Mouse (Mus musculus) brown adipose tissue, adult 24 weeks (tissue): ENCODE data around the gene Saysd1. TPM values are rescaled to one million over a fixed set of nuclear protein-coding genes. Genes with fewer than 3 reads are reported as not detected.

ENCODE experiments used
- H3K27ac ChIP-seq: fragments of 200-500 bp; replicated peaks from 2 replicates; pipeline ENCODE4 v1.5.1; 2012; ENCODE audit warnings: low read depth, mild to moderate bottlenecking, low read length
- H3K4me1 ChIP-seq: fragments of 200-500 bp; 2 replicates; pipeline ENCODE4 v1.6.1; 2012; ENCODE audit warnings: low read length, mixed read lengths; ENCODE audit not compliant: control insufficient read depth, insufficient read depth, insufficient read length
- H3K4me3 ChIP-seq: fragments of 200-500 bp; 2 replicates; pipeline ENCODE4 v1.5.1; 2012; ENCODE audit warnings: low read depth, mild to moderate bottlenecking, low read length, moderate library complexity; ENCODE audit not compliant: insufficient read depth
- polyA plus RNA-seq: library from polyadenylated mRNA; stranded (reverse); fragments of >200 nt; gene quantifications from 2 replicates; pipeline ENCODE4 v1.2.4, GENCODE M21; 2012; ENCODE audit not compliant: missing spikeins, insufficient read depth, insufficient read length

Saysd1 gene
- polyA plus RNA-seq, 1 experiment = 3.7 TPM

DNA sequence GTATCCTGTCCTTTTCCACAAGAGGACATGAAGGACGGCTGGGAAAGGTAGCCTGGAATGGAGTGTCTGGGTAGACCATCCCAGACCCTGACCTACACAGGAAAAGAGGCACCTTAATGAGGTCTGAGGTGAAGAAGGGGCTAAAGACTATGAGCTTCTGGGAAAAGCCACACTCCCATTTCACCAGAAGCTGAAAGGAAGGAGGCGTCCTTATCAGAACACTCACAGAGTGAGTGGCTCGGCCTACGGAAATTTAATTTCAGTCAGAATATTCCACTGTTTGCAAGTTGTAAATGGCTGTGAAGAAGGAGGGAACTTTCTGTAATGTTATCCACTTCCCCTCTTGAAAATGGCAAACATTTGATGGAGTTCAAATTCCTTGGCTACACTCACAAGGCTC, 34.6 kb upstream of the Saysd1 start:
- H3K27ac ChIP-seq = no peak overlapping the region
- H3K4me1 ChIP-seq = no peaks in the 10 kb centered on the region
- no peak overlapping the region for H3K4me3 ChIP-seq

DNA sequence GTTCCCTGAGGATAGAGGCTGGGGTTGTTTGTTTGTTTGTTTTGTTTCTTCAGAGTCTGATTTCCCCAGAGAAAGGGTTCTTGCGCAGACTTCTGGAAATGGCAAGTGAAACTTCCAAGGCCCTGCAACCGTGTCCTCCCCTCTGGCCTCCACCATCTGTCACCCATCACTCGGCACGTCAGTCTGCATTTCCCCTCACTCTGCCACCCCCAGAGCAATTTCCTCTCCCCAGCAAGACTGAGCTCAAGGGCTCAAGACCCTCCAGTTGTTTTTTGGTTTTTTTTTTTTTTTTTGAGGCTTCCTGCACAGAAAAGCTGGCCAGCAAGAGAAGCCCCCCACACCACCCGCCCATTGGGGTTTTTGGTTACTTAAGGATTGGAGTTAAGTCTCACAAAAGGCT, 34.2 kb upstream of the Saysd1 start:
- no peak overlapping the region for H3K4me3 ChIP-seq
- no peaks in the 10 kb centered on the region for H3K4me1 ChIP-seq
- no peak overlapping the region for H3K27ac ChIP-seq

DNA sequence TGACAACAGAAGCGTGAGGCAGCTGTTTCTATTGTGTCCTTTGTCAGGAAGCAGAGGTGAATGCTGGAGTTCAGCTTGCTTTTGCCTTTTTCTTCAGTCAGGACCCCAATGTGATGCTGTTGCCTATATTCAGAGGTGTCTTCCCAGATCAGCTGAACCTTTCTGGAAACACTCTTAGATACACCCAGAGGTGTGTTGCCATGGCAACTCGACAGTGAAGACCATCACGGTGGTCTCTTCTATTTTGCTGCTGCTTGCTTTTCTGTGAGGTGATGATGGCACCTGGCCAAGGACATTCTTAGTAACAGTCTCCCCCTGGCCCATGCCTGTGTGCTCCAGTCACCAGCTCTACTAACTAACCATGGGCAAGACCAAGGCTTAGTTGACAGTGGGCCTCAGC, 33.5 kb upstream of the Saysd1 start:
- Histone ChIP-seq H3K4me3 (no peak overlapping the region), H3K27ac (no peak overlapping the region), H3K4me1 (no peaks in the 10 kb centered on the region)

DNA sequence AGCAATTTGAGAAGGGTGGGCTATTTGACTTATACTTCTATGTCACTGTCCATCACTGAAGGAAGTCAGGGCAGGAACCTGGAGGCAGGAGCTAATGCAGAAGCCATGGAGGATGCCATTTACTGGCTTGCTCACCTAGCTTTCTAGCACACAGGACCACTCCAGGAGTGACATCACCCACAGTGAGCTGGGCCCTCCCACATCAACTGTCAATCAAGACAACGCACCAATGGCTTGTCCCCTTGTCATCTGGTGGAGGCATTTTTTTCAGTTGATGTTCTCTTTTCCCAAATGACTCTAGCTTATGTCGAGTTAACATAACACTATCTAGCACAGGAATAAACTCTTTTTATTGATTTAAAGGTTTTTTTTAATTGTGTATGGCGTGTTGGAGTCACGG, 30.9 kb upstream of the Saysd1 start:
- no peaks in the 10 kb centered on the region for H3K4me1 ChIP-seq
- H3K4me3 ChIP-seq = no peak overlapping the region
- H3K27ac ChIP-seq = no peak overlapping the region

DNA sequence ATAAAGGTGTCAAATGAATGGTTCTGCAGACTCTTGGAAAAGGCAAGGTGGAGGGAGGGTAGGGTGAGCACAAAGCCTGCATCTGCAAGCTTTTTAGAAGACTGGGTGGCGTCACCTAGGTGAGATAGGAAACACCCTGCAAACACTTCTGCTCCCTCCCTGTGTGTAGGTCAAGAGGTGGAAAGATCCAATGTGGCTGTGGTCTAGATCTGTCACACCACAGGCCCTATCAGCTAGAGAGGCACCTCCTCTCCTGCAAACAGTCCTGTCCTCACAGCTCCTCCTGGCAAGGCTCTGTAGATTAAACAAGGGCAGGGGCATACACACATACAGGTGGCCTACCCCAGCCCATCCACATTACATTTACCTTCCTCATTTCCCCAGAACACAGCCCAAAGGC, 30.1 kb upstream of the Saysd1 start:
- H3K4me1 ChIP-seq = no peaks in the 10 kb centered on the region
- H3K27ac ChIP-seq = no peak overlapping the region
- H3K4me3 ChIP-seq = no peak overlapping the region

DNA sequence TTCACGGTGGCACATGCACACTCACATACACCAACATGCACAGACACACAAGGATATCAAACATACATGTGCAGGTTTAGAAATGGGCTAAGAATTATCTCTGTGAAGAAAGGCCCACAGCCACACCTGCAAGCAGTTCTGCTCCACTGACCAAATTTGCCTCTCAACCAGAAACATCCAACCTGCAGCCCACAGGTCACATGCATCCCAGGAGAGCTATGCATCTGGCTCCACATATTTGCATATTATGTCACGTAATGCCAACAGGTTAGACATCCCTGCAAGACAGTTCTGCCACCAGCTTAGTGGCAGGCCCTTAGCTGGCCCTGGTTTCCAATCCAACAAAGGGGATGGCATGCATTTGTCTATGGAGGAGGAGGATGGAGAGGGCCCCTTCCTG, 29.7 kb upstream of the Saysd1 start:
- Histone ChIP-seq H3K4me3 (no peak overlapping the region), H3K27ac (no peak overlapping the region), H3K4me1 (no peaks in the 10 kb centered on the region)

DNA sequence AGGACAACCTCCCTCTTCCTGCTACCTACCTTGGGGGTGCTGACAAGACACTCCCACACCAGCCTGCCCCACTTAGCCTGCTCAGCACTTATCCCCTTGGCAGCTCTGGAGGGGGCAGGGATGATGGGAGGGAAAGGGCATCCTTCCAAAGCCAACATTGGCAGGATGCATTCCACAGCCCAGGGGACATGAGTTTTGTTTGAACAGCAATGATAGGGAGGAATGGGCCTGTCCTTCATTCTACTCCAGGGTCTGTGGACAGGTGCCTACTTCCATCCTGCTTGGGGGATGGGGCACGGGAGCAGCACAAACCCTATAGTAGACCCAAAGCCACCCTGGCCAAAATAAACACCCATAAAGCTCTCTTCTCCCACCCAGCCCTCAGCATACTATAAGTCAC, 27.1 kb upstream of the Saysd1 start:
- H3K27ac ChIP-seq = no peak overlapping the region
- H3K4me3 ChIP-seq = no peak overlapping the region
- H3K4me1 ChIP-seq = no peaks in the 10 kb centered on the region

DNA sequence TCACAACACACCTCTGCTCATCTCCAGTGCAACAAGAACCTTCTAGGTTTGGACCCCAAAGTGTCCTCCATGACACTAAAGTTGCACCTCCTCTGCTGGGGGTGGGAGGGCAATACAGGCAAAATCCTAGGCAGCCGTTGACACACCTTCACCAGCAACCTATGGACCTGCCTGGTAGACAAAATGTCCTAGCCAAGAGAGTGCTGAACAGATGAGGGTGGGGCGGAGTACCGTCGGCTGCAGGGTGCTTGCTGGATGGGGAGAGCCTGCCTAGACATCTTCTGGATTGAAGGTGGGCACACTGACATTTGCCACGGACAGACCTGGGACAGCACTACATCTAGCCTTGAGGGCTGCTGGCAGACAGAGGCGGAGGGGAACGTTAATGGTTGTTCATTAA, 26.1 kb upstream of the Saysd1 start:
- Histone ChIP-seq H3K27ac (no peak overlapping the region), H3K4me1 (peaks cover 4% of the 10 kb centered on the region; the same call in 1 of the 2 replicates), H3K4me3 (no peak overlapping the region)

DNA sequence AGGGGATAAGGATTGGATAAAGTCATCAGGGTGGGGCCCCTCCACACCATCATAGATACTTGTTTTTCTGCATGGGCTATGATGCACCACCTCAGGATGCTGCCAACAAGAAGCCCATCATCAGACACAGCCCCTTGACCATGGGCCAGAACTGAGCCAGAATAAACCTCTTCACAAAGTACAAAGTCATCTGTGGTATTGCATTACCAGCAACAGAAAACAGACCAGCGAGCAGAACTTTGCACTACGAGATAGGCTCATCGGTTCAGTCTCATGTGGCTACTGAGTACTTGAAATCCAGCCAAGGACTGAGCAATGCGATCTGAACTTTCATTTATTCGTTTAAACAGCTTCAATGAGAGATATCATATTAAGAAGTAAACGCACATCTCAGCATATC, 24.4 kb upstream of the Saysd1 start:
- H3K4me1 ChIP-seq = peaks cover 4% of the 10 kb centered on the region; the same call in 1 of the 2 replicates
- no peak overlapping the region for H3K4me3 ChIP-seq
- H3K27ac ChIP-seq = no peak overlapping the region

DNA sequence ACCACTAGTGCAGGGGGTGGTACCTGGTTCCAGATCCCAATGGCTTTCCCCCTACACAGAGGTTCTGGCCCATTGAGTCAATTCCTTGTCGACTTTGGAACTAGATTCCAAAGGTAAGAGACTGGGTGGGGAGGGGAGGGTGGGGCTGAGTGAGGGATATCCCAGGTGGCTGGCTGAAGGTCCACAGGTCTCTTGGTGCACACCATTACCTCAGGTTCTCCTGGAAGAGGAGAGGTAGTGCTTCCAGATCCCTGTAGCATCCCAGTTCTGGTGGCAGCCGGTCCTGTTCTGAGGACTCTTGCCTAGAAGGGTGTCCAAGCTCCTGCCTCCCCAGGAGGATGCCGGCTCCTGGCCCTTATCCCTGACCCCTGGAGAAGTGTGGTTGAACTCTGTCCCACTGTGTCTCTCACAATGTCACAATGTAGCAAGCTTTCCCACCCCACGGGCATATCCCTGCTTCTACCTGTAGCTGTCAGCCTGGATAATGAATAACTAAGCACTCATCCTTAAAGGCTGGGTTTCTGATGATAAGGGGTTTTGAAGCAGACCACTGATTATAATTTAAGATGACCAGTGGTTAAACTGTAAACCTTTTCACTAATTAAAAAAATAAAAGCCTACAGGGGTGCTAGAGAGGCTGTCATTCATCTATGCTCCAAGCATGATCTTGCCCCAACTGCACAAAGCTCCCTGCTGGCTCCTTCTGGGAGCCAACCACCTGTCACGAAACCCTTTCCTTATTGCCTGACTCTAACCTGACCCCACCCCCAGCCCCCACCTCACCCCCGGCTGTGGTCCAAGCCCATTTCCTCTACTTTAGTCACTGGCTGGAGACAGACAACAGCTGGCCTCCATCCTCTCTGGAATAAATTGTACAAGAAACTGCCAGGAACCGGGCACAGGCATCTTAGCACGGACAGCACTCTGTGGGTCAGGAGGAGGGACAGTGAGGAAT, 20.7 kb upstream of the Saysd1 start:
- no peak overlapping the region for H3K27ac ChIP-seq
- no peak overlapping the region for H3K4me3 ChIP-seq
- H3K4me1 ChIP-seq = peaks cover 9% of the 10 kb centered on the region; the same call in 1 of the 2 replicates

DNA sequence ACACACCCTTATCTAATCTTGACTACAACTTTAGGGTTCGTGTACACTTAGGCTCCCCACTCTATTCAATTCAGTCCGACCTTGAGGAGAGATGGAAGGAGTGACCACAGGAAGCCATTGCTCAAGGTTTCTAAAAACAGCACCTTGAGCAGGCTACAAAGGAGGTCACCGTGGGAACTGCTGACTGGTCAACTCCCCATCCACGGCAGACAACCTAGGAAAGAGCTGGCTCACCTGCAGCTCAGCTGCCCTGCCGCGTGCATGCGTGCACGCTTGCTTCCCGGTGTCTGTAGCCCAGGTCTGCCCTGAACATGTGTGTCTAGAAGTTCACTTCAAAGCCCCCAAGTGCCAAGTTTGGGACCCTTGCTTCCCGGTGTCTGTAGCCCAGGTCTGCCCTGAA, 19.3 kb upstream of the Saysd1 start:
- Histone ChIP-seq H3K4me3 (no peak overlapping the region), H3K27ac (no peak overlapping the region), H3K4me1 (peaks cover 9% of the 10 kb centered on the region; the same call in 1 of the 2 replicates)

DNA sequence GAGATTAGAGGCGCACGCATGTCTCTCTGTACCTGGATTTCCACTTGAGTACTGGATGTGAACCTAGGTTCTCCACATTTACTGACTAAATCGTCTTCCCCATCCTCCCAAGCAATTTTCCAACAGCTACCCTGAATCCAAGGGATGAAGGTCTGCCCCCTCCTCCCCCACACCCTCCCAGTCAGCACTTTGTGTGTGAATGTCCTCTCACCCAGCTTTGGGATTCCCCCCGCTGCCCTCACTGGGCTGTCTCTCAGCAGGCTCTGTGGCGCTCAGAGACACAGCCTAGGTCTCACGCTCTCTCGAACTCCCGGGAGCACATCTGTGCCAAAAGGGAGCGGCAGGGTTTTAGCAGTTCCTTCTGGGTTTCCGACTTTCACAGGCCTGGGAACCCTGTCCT, 17.4 kb upstream of the Saysd1 start:
- no peak overlapping the region for H3K27ac ChIP-seq
- H3K4me3 ChIP-seq = no peak overlapping the region
- peaks cover 9% of the 10 kb centered on the region; the same call in 1 of the 2 replicates for H3K4me1 ChIP-seq

DNA sequence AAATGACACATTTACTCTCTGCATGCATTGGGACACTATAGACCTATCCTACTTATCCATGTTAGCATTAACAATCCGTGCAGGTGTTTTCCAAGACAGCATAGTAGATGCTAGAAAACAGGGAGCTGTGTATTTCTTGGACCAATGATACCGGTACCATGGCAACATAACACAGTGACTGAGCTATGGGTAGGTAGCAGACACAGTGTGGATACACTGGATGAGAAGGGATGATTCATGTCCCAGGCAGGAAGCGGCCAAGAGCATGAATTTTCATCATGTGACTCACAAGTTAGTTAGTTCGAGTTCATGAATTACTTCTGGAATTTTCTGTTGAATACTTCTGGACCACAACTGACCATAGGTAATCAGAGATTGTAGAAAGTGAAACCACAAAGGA, 16.6 kb upstream of the Saysd1 start:
- Histone ChIP-seq H3K4me3 (no peak overlapping the region), H3K27ac (no peak overlapping the region), H3K4me1 (peaks cover 9% of the 10 kb centered on the region; the same call in 1 of the 2 replicates)

DNA sequence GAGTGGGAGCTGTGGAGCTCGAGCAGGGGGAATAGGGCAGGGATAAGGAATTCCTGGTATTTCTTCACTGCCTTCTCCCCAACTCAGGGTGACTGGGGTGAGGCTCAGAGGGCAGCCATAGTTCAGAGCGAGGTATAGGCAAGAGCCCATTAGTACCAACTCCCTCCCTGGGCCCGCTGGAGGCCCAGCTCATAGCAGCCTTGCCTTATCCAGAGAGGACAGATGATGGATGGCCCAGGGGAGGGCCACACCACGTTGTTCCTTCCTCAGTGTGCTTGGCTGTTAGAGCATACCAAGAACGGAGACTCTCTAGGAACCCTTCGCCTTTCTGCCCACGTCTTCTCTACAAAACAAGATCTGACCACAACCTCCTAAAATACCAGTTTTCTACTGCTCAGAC, 15.9 kb upstream of the Saysd1 start:
- Histone ChIP-seq H3K27ac (no peak overlapping the region), H3K4me1 (peaks cover 5% of the 10 kb centered on the region; the same call in 1 of the 2 replicates), H3K4me3 (no peak overlapping the region)

DNA sequence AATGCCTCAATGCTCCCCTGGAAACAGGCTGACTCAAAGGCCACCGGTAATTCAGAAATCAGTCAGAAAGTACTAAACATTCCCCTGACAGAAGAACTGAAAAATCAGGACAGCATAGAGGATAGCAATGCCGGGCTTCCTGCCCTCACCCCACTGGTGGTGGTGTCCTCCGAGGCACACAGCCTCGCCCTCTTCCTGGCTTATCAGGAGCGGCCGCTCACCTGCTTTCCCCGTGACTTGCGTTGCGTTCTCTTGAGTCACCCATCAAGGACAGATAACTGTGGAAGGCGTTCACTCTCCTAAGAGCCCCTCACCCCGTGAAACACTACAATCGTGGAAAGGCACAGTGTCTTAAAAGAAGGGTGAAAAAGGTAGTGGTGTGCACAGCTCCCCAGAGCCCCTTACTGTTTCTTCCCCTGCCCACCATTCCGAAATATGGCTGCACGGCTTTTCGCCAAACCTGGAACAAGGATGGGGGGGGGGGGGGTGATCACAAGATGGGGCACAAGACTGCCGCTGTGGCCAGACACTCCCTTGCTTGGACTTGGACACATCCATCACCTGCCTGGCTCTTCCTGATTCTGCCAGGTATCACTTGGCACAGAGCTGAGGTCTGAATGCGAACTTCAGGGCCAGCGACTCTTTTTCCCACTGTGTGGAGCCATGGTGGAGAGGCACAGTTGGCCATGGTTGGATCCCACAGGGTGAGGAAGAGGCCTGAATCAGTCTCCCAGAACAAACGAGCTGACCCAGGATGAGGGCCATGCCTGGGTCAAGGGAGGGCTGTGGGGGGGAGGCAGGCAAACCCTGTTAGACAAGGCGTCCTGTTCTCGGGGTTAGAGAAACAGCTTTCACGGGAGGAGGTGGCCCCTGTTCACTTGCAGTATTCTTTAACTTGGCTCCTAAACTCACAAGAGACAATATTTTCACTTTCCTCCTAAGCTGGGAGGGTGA, 11.1 kb upstream of the Saysd1 start:
- Histone ChIP-seq H3K4me3 (no peak overlapping the region), H3K4me1 (no peaks in the 10 kb centered on the region), H3K27ac (no peak overlapping the region)
